Mouse (Mus musculus) CH12.LX (cell line): ENCODE data around the gene Ttll9. TPM values are rescaled to one million over a fixed set of nuclear protein-coding genes. Genes with fewer than 3 reads are reported as not detected.

Source experiments
- DNase-seq: peaks from one replicate; pipeline ENCODE4 v3.0.0-alpha.2; 2013; ENCODE audit errors: extremely low read depth
- H3K27ac ChIP-seq: 2 replicates; pipeline ENCODE4 v1.5.1; 2012; ENCODE audit warnings: low read depth, mild to moderate bottlenecking, control low read depth, moderate library complexity; ENCODE audit not compliant: insufficient read depth
- H3K27me3 ChIP-seq: replicated peaks from 2 replicates; pipeline ENCODE3; 2012; ENCODE audit warnings: inconsistent platforms
- H3K36me3 ChIP-seq, 2 experiments: replicated peaks in 1 of 2; 2 replicates each; pipeline versions ENCODE3 to v1.6.1; 2012; ENCODE audit warnings: inconsistent platforms in 1 of 2, low read length in 1 of 2, mild to moderate bottlenecking in 1 of 2, mixed read lengths in 1 of 2, moderate library complexity in 1 of 2; ENCODE audit not compliant: control insufficient read depth in 1 of 2, insufficient read depth in 1 of 2
- H3K4me1 ChIP-seq, 2 experiments: 2 replicates each; pipeline ENCODE4 v1.6.1; 2012; ENCODE audit warnings: inconsistent platforms in 1 of 2, moderate library complexity in 1 of 2; ENCODE audit not compliant: insufficient read depth in 2 of 2, control insufficient read depth in 1 of 2
- H3K4me2 ChIP-seq: 2 replicates; pipeline ENCODE4 v1.6.1; 2012; ENCODE audit warnings: low read depth, mild to moderate bottlenecking, control low read depth; ENCODE audit not compliant: poor library complexity, insufficient read depth, severe bottlenecking
- H3K4me3 ChIP-seq, 3 experiments: fragments of 150-350 bp in 1 of 3; sonication (generic) in 1 of 3; replicated peaks in 1 of 3; 2 replicates each; pipeline versions ENCODE3 to v1.5.1; 2011 to 2012; ENCODE audit warnings: low read depth in 2 of 3, low read length in 2 of 3, mild to moderate bottlenecking in 2 of 3, moderate library complexity in 2 of 3, control low read depth in 1 of 3, improper control_type of control experiment in 1 of 3, inconsistent platforms in 1 of 3, mixed read lengths in 1 of 3; ENCODE audit not compliant: poor library complexity in 1 of 3
- H3K79me2 ChIP-seq: replicated peaks from 2 replicates; pipeline ENCODE4 v1.6.1; 2012; ENCODE audit warnings: mild to moderate bottlenecking, moderate library complexity; ENCODE audit not compliant: control insufficient read depth, poor library complexity, insufficient read depth, severe bottlenecking; ENCODE audit errors: extremely low read depth
- H3K9ac ChIP-seq: 2 replicates; pipeline ENCODE4 v1.6.1; 2012; ENCODE audit warnings: low read depth, mild to moderate bottlenecking, control low read depth, moderate library complexity; ENCODE audit not compliant: insufficient read depth
- H3K9me3 ChIP-seq: replicated peaks from 2 replicates; pipeline ENCODE3; 2012; ENCODE audit warnings: low read length, inconsistent platforms, mixed read lengths
- BHLHE40 ChIP-seq: IDR thresholded peaks from 2 replicates; pipeline ENCODE4 v1.6.1; 2011; ENCODE audit warnings: mild to moderate bottlenecking, low read depth, low read length, improper control_type of control experiment
- CHD1 ChIP-seq: IDR thresholded peaks from 2 replicates; pipeline ENCODE4 v1.6.1; 2012; ENCODE audit warnings: low read depth, low read length, improper control_type of control experiment, inconsistent platforms
- CTCF ChIP-seq, 2 experiments: IDR thresholded peaks in 1 of 2; conservative IDR thresholded peaks in 1 of 2; 2 replicates each; pipeline ENCODE4 v1.5.1; 2011 to 2012; ENCODE audit warnings: low read depth in 2 of 2, low read length in 2 of 2, improper control_type of control experiment in 1 of 2, inconsistent platforms in 1 of 2, mild to moderate bottlenecking in 1 of 2, moderate library complexity in 1 of 2
- EP300 ChIP-seq: IDR thresholded peaks from 2 replicates; pipeline ENCODE4 v1.6.1; 2011; ENCODE audit warnings: low read length, improper control_type of control experiment
- ETS1 ChIP-seq: conservative IDR thresholded peaks from 2 replicates; pipeline ENCODE4 v1.6.1; 2012; ENCODE audit warnings: low read depth, mild to moderate bottlenecking, inconsistent platforms, low read length, improper control_type of control experiment, moderate library complexity
- HCFC1 ChIP-seq: IDR thresholded peaks from 2 replicates; pipeline ENCODE4 v1.6.1; 2012; ENCODE audit warnings: low read depth, mild to moderate bottlenecking, inconsistent platforms, low read length, improper control_type of control experiment
- IRF4 ChIP-seq: IDR thresholded peaks from 2 replicates; pipeline ENCODE4 v1.6.1; 2014; ENCODE audit warnings: low read depth, mild to moderate bottlenecking, inconsistent platforms, low read length, improper control_type of control experiment
- JUN ChIP-seq: IDR thresholded peaks from 2 replicates; pipeline ENCODE4 v1.6.1; 2011; ENCODE audit warnings: low read depth, mild to moderate bottlenecking, low read length, improper control_type of control experiment, moderate library complexity; ENCODE audit not compliant: insufficient read depth
- KAT2A ChIP-seq: IDR thresholded peaks from 2 replicates; pipeline ENCODE4 v1.6.1; 2012; ENCODE audit warnings: low read length, improper control_type of control experiment, inconsistent platforms; ENCODE audit not compliant: insufficient replicate concordance
- MAFK ChIP-seq: IDR thresholded peaks from 2 replicates; pipeline ENCODE4 v1.6.1; 2011; ENCODE audit warnings: low read length, improper control_type of control experiment; ENCODE audit not compliant: insufficient replicate concordance
- MAX ChIP-seq: IDR thresholded peaks from 2 replicates; pipeline ENCODE4 v1.6.1; 2011; ENCODE audit warnings: low read length, improper control_type of control experiment
- MEF2A ChIP-seq: IDR thresholded peaks from 2 replicates; pipeline ENCODE4 v1.6.1; 2014; ENCODE audit warnings: low read depth, mild to moderate bottlenecking, inconsistent platforms, low read length, improper control_type of control experiment, borderline replicate concordance
- MXI1 ChIP-seq: IDR thresholded peaks from 2 replicates; pipeline ENCODE4 v1.6.1; 2011; ENCODE audit warnings: mild to moderate bottlenecking, low read depth, low read length, improper control_type of control experiment
- NELFE ChIP-seq: IDR thresholded peaks from 2 replicates; pipeline ENCODE4 v1.6.1; 2011; ENCODE audit warnings: low read depth, low read length, improper control_type of control experiment
- NRF1 ChIP-seq: IDR thresholded peaks from 2 replicates; pipeline ENCODE4 v1.6.1; 2014; ENCODE audit warnings: low read depth, mild to moderate bottlenecking, inconsistent platforms, low read length, improper control_type of control experiment, moderate library complexity
- POLR2A ChIP-seq: IDR thresholded peaks from 2 replicates; pipeline ENCODE4 v1.6.1; 2011; ENCODE audit warnings: low read depth, mild to moderate bottlenecking, improper control_type of control experiment, low read length
- POLR2AphosphoS2 ChIP-seq: IDR thresholded peaks from 2 replicates; pipeline ENCODE4 v1.6.1; 2011; ENCODE audit warnings: low read depth, low read length, improper control_type of control experiment
- RAD21 ChIP-seq: IDR thresholded peaks from 2 replicates; pipeline ENCODE4 v1.6.1; 2011; ENCODE audit warnings: low read depth, mild to moderate bottlenecking, low read length, improper control_type of control experiment, moderate library complexity
- RCOR1 ChIP-seq: conservative IDR thresholded peaks from 2 replicates; pipeline ENCODE4 v1.6.1; 2012; ENCODE audit warnings: low read depth, mild to moderate bottlenecking, inconsistent platforms, low read length, improper control_type of control experiment
- SIN3A ChIP-seq: IDR thresholded peaks from 2 replicates; pipeline ENCODE4 v1.6.1; 2012; ENCODE audit warnings: low read length, improper control_type of control experiment, inconsistent platforms
- SMC3 ChIP-seq: IDR thresholded peaks from 2 replicates; pipeline ENCODE4 v1.6.1; 2011; ENCODE audit warnings: low read depth, low read length, improper control_type of control experiment
- USF1 ChIP-seq: IDR thresholded peaks from 2 replicates; pipeline ENCODE4 v1.6.1; 2014; ENCODE audit warnings: low read depth, mild to moderate bottlenecking, inconsistent platforms, low read length, improper control_type of control experiment
- USF2 ChIP-seq: conservative IDR thresholded peaks from 2 replicates; pipeline ENCODE4 v1.6.1; 2011; ENCODE audit warnings: low read depth, low read length, improper control_type of control experiment
- ZKSCAN1 ChIP-seq: IDR thresholded peaks from 2 replicates; pipeline ENCODE4 v1.6.1; 2012; ENCODE audit warnings: low read depth, inconsistent platforms, low read length, improper control_type of control experiment, borderline replicate concordance
- ZNF384 ChIP-seq: IDR thresholded peaks from 2 replicates; pipeline ENCODE4 v1.6.1; 2012; ENCODE audit warnings: low read depth, low read length, improper control_type of control experiment, inconsistent platforms
- dilution Hi-C: fragments of 300-500 bp; cut with MboI; formaldehyde crosslinking; loops from 2 replicates; pipeline ENCODE4 v1.14.3; 2020; ENCODE audit warnings: low sequenced_read_pairs; ENCODE audit not compliant: extremely low pct_unique_long_range_greater_than_20kb, extremely low pct_ligation_motif_present
- in situ Hi-C: fragments of 300-500 bp; cut with MboI; formaldehyde crosslinking; loops from 3 replicates; pipeline ENCODE4 v1.14.3; 2019; ENCODE audit warnings: low sequenced_read_pairs, low pct_ligation_motif_present, low pct_unique_long_range_greater_than_20kb, mixed read lengths
- polyA plus RNA-seq: library from polyadenylated mRNA; unstranded; fragments of >175 nt; gene quantifications from 2 replicates; pipeline ENCODE4 v1.2.1, GENCODE M21; 2012; ENCODE audit warnings: low read depth; ENCODE audit not compliant: insufficient read length
- total RNA-seq, 2 experiments: library from RNA; depleted of rRNA; stranded (reverse); fragments of 300-350 nt in 1 of 2; fragments of >200 nt in 1 of 2; gene quantifications; 2 replicates each; pipeline ENCODE4 v1.2.3; 2012 to 2014

Gene Ttll9
- total and polyA plus RNA-seq, 3 experiments, result 1.5 to 1.7 (median 1.7) TPM

DNA sequence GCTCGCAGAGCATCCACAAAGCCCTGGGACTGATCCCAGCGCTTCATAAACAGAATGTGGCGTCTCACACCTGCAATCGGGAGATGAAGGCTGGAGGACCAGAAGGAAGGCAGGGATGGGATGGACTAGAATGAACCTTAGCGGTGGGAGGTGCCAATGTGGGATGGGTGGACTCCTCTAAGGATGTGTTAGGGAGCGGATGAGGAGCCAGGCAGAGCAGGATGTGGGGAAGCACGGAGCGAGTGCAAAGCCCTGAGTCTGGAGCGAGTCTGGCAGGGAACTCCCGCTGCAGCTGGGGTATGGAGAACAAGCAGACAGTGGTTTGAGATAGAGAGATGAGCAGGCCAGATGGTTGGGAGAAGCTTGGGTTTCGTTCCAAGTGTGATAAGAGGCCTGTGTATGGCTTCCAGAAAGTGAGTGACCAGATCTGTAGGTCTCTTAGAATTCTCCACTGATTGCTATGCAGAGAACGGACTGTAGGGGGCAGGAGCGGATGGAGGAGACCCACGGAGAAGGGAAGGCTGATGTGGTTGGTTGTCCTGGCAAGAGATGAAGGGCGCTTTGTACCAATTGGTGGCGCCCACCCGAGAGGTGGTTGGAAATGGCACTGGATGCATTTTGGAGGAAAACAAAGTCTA lies 85.7 kb downstream of the Ttll9 start:
- Histone ChIP-seq H3K36me3 (no peaks in the 10 kb centered on the region), H3K79me2 (no peaks in the 10 kb centered on the region), H3K27me3 (peaks cover 90% of the 10 kb centered on the region), H3K27ac (no peak overlapping the region), H3K9ac (no peak overlapping the region), H3K4me1 (peaks cover 4 to 13% of the 10 kb centered on the region in 2 experiments; a peak in 3 of 4 replicates), H3K9me3 (no peaks in the 10 kb centered on the region), H3K4me3 (no peak overlapping the region), H3K4me2 (no peak overlapping the region)
- dilution Hi-C loops, result no loop called here
- in situ Hi-C loops, result no loop called here
- DNase-seq, result peak; percentile 56
- no peak for TF ChIP-seq NRF1
- no peak for TF ChIP-seq SIN3A
- TF ChIP-seq MAFK, result no peak
- no peak for TF ChIP-seq USF1
- TF ChIP-seq EP300, result no peak
- TF ChIP-seq ZNF384, result no peak
- TF ChIP-seq NELFE, result 0 out of 2 replicates have a peak, but pooled peaks have one; percentile 17
- TF ChIP-seq SMC3, result peak; percentile 56
- TF ChIP-seq CTCF (conservative IDR thresholded peaks at IDR 0.05 in 1 of 2, IDR thresholded peaks at IDR 0.05 in 1 of 2; ENCODE audit: low read depth in 2 of 2, low read length in 2 of 2), result peak; percentile 74 to 82
- no peak for TF ChIP-seq CHD1
- TF ChIP-seq RCOR1, result no peak
- TF ChIP-seq JUN, result no peak
- TF ChIP-seq ZKSCAN1, result no peak
- TF ChIP-seq RAD21, result peak; percentile 70
- TF ChIP-seq USF2, result no peak

DNA sequence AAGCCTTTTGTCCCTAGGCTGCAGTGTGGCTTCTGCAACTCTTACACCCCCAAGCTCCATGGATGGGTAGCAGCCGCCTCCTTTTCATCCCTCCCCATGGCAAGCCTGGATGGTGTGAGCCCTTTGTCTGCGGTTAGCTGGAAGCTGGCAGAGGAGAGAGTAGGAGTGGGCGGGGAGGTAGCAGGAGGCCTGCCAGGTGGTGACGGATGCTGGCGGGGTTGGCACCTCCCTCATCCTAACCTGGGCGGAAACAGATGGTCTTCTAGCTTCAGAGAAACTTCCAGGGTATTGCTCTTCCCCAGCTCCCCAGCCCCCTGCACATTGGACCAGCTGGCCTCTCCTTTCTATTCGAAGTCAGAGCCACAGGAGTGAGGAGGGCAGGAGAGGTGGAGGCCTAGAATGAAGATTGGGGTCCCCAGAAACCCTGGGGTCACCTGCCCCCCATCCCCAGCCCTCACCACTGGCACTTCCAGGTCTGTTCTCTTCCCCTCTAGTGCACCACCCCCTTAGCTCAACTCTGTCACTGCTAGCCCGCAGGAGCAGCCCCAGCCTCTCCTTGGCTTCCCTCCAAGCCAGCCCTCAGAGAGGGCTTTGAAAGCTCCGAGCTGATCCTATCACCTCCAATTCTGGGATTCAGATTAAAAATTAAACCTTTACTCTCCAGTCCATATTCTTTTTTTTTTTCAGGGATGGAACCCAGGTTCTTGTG lies 87.2 kb downstream of the Ttll9 start:
- TF ChIP-seq MEF2A (no peak), MAX (no peak), KAT2A (no peak), POLR2AphosphoS2 (no peak), HCFC1 (no peak), BHLHE40 (no peak), POLR2A (no peak), IRF4 (no peak), MXI1 (no peak), ETS1 (no peak)
- in situ Hi-C loops, result no loop called here

More for the DNA sequence above, 87.2 kb downstream of the Ttll9 start:
- H3K79me2 ChIP-seq, result no peaks in the 10 kb centered on the region
- peaks cover 4 to 14% of the 10 kb centered on the region in 2 experiments; a peak in 3 of 4 replicates for H3K4me1 ChIP-seq
- H3K9ac ChIP-seq, result no peak overlapping the region
- H3K36me3 ChIP-seq, result no peaks in the 10 kb centered on the region
- dilution Hi-C loops, result no loop called here
- peaks cover 90% of the 10 kb centered on the region for H3K27me3 ChIP-seq
- H3K4me2 ChIP-seq, result no peak overlapping the region
- H3K9me3 ChIP-seq, result no peaks in the 10 kb centered on the region
- no peak overlapping the region for H3K27ac ChIP-seq
- no peak for DNase-seq
- no peak overlapping the region for H3K4me3 ChIP-seq
